16 mouse cellular contexts compared by ENCODE assay signal in the genomic region with DNA sequence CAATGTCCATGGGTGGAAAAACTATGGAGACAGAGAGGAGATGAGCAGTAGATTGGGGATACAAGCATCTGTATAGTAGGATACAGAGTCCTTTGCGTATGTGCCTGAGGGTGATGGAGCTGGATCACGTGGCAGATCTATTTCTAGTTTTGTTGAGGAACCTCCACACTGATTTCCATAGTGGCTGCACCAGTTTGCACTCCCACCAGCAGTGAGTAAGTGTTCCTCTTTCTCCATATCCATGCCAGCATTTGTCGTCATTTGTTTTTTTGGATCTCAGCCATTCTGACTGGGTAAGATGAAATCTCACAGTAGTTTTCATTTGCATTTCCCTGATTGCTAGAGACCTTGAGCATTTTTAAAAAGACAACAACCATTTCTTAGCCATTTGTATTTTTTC. TPM values are rescaled to one million over a fixed set of nuclear protein-coding genes. Genes with fewer than 3 reads are reported as not detected.
DNase-seq lines count a peak whose midpoint lies in the region.
"Had no signal": no experiment of that assay in that cellular context is flagged by ENCODE, and none has a peak within 500 bp of the region (broad histone marks: within the 10 kb centered on the region; RNA-seq: fewer than 3 reads in every experiment).

No protein-coding gene starts in this region.

- DNase-seq in adrenal gland, postnatal 10 days, result peak; percentile 6
- DNase-seq in adrenal gland, postnatal 25 days, result no peak
- peak; percentile 37 to 73 for DNase-seq in layer of hippocampus, adult 18-20 months (ENCODE audit: low spot score in 2 of 2)
- no peak for DNase-seq in layer of hippocampus, adult 9-10 months (ENCODE audit: low spot score)
- peak; percentile 18 to 26 for DNase-seq in right cerebral cortex, postnatal 10 days (ENCODE audit: low spot score in 2 of 2)
- DNase-seq in right cerebral cortex, postnatal 4 days, result no peak
- no peak for DNase-seq in heart, adult 9 months (ENCODE audit: low spot score in 2 of 2)
- DNase-seq in kidney, postnatal 4 days, result no peak
- DNase-seq: cerebellum, adult 9-10 months; gastrocnemius, adult 2 months; heart, adult 11 months; kidney, adult 8-10 months; kidney, postnatal 25 days; lung, postnatal 14 days; thymus, adult 18-20 months had no signal

RNA-seq across cellular contexts. Expression of gene Lonrf3, which starts 16.7 kb away (rescaled TPM):
- 1 to 10 TPM; 4.9 to 5.8 TPM for total RNA-seq in adrenal gland, postnatal 10 days (2021)
- 4.3 and 7.6 TPM in 2 replicates for total RNA-seq in adrenal gland, postnatal 25 days (2021)
- total RNA-seq in layer of hippocampus, adult 18-20 months (2021), result 10 to 100 TPM; 30.0 to 30.2 TPM
- total RNA-seq: MEL had no signal

Comparison
In these comparisons a context has a peak if more than half of its experiments do, and no peak if none do; other contexts are left out.
1. DNase-seq: peak in adrenal gland, postnatal 10 days (single experiment), layer of hippocampus, adult 18-20 months (2 of 2) and right cerebral cortex, postnatal 10 days (2 of 2); none in adrenal gland, postnatal 25 days (single experiment), layer of hippocampus, adult 9-10 months (single experiment), right cerebral cortex, postnatal 4 days (single experiment), heart, adult 9 months (0 of 2) and kidney, postnatal 4 days (0 of 2).